Mouse (Mus musculus): ENCODE measurements around the gene Mip.

GRCm38 (mm10) chr10:128194024-128194550, 31.6 kb upstream of the Mip start, which contains the start of gene Gls2:
- no peak for TF ChIP-seq MAX (IDR thresholded peaks at IDR 0.05)
- TF ChIP-seq CTCF (IDR thresholded peaks at IDR 0.05; ENCODE audit: control insufficient read depth, insufficient read depth, insufficient read length) = no peak
- no peak for TF ChIP-seq CEBPB (IDR thresholded peaks at IDR 0.05; ENCODE audit: low read depth)
- TF ChIP-seq MYOD1 (IDR thresholded peaks at IDR 0.05; ENCODE audit: control insufficient read depth, insufficient read length, low read depth) = no peak
- TF ChIP-seq USF1 (IDR thresholded peaks at IDR 0.05; ENCODE audit: low read depth) = no peak
- TF ChIP-seq MYOG (IDR thresholded peaks at IDR 0.05; ENCODE audit: control insufficient read depth, extremely low read depth, insufficient read length) = no peak

Measured in C2C12 (cell line).